ENCODE assay signal across 8 mouse cellular contexts in genomic region chr19:58454261-58455060, GRCm38 (mm10). TPM values are rescaled to one million over a fixed set of nuclear protein-coding genes. Genes with fewer than 3 reads are reported as not detected.
A peak's percentile ranks its signal among the peaks of the same experiment; 100 is the strongest.
DNase-seq lines count a peak whose midpoint lies in the region; ATAC-seq lines count a peak whose summit lies in the region.

No protein-coding gene starts in this region.

- peak overlapping the region; percentile 53 for H3K4me3 ChIP-seq in embryonic facial prominence, embryonic 13.5 days
- H3K4me3 ChIP-seq in kidney, embryonic 15.5 days (replicated peaks): peak overlapping the region; percentile 57
- peak overlapping the region; percentile 55 for H3K4me3 ChIP-seq in limb, embryonic 13.5 days
- peak overlapping the region; percentile 59 for H3K4me3 ChIP-seq in midbrain, embryonic 13.5 days (replicated peaks)
- peak overlapping the region; percentile 58 for H3K4me3 ChIP-seq in stomach, embryonic 15.5 days (replicated peaks)

- H3K27me3 ChIP-seq in embryonic facial prominence, embryonic 13.5 days: peaks cover 82% of the 10 kb centered on the region
- peaks cover 43% of the 10 kb centered on the region for H3K27me3 ChIP-seq in kidney, embryonic 15.5 days
- H3K27me3 ChIP-seq in limb, embryonic 13.5 days: peaks cover 74% of the 10 kb centered on the region
- peaks cover 38% of the 10 kb centered on the region for H3K27me3 ChIP-seq in midbrain, embryonic 13.5 days
- peaks cover 21% of the 10 kb centered on the region; the same call in 1 of the 2 replicates for H3K27me3 ChIP-seq in stomach, embryonic 15.5 days (replicated peaks)

- peaks cover 70% of the 10 kb centered on the region for H3K4me1 ChIP-seq in embryonic facial prominence, embryonic 13.5 days
- H3K4me1 ChIP-seq in kidney, embryonic 15.5 days: peaks cover 63% of the 10 kb centered on the region
- H3K4me1 ChIP-seq in limb, embryonic 13.5 days: peaks cover 64% of the 10 kb centered on the region
- peaks cover 65% of the 10 kb centered on the region for H3K4me1 ChIP-seq in midbrain, embryonic 13.5 days (replicated peaks)
- H3K4me1 ChIP-seq in stomach, embryonic 15.5 days: peaks cover 37% of the 10 kb centered on the region

- H3K27ac ChIP-seq in embryonic facial prominence, embryonic 13.5 days: no peak overlapping the region
- H3K27ac ChIP-seq in kidney, embryonic 15.5 days: peak overlapping the region; percentile 82
- H3K27ac ChIP-seq in limb, embryonic 13.5 days: no peak overlapping the region
- H3K27ac ChIP-seq in midbrain, embryonic 13.5 days: peak overlapping the region; percentile 83
- peak overlapping the region; percentile 78 for H3K27ac ChIP-seq in stomach, embryonic 15.5 days

- H3K4me2 ChIP-seq in embryonic facial prominence, embryonic 13.5 days: peak overlapping the region; percentile 95
- H3K4me2 ChIP-seq in kidney, embryonic 15.5 days: peak overlapping the region; percentile 98
- H3K4me2 ChIP-seq in limb, embryonic 13.5 days (replicated peaks): peak overlapping the region; percentile 99
- peak overlapping the region; percentile 90 for H3K4me2 ChIP-seq in midbrain, embryonic 13.5 days (replicated peaks)
- H3K4me2 ChIP-seq in stomach, embryonic 15.5 days: peak overlapping the region; percentile 99

- peak; percentile 13 to 15 for DNase-seq in cerebellum, postnatal 25 days
- DNase-seq in cerebellum, adult 8-10 months: no peak
- DNase-seq in heart, adult 9 months (ENCODE audit: low spot score in 2 of 2): peak; percentile 28 to 36

- H3K9me3 ChIP-seq in embryonic facial prominence, embryonic 13.5 days: no peaks in the 10 kb centered on the region
- H3K9me3 ChIP-seq in kidney, embryonic 15.5 days (replicated peaks): no peaks in the 10 kb centered on the region
- no peaks in the 10 kb centered on the region for H3K9me3 ChIP-seq in limb, embryonic 13.5 days
- H3K9me3 ChIP-seq in midbrain, embryonic 13.5 days: no peaks in the 10 kb centered on the region
- H3K9me3 ChIP-seq in stomach, embryonic 15.5 days: no peaks in the 10 kb centered on the region

- no peak for ATAC-seq in embryonic facial prominence, embryonic 13.5 days (ENCODE audit: insufficient number of reproducible peaks, insufficient read depth, low FRiP score, low TSS enrichment, low read depth)
- ATAC-seq in kidney, embryonic 15.5 days (replicated peaks; ENCODE audit: low FRiP score): peak; percentile 46; the same call in 1 of the 2 replicates
- ATAC-seq in limb, embryonic 13.5 days (ENCODE audit: low FRiP score, low read depth): no peak
- ATAC-seq in midbrain, embryonic 13.5 days: peak; percentile 29
- 0 out of 2 replicates have a peak, but pooled peaks have one; percentile 20 for ATAC-seq in stomach, embryonic 15.5 days (ENCODE audit: insufficient read depth, low FRiP score, low read depth)

- no peaks in the 10 kb centered on the region for H3K36me3 ChIP-seq in embryonic facial prominence, embryonic 13.5 days
- H3K36me3 ChIP-seq in kidney, embryonic 15.5 days: no peaks in the 10 kb centered on the region
- no peaks in the 10 kb centered on the region for H3K36me3 ChIP-seq in limb, embryonic 13.5 days
- no peaks in the 10 kb centered on the region for H3K36me3 ChIP-seq in midbrain, embryonic 13.5 days
- H3K36me3 ChIP-seq in stomach, embryonic 15.5 days: no peaks in the 10 kb centered on the region

- peak overlapping the region; percentile 65 for H3K9ac ChIP-seq in embryonic facial prominence, embryonic 13.5 days
- H3K9ac ChIP-seq in kidney, embryonic 15.5 days: peak overlapping the region; percentile 59
- peak overlapping the region; percentile 63 for H3K9ac ChIP-seq in limb, embryonic 13.5 days
- peak overlapping the region; percentile 73 for H3K9ac ChIP-seq in midbrain, embryonic 13.5 days (replicated peaks)
- H3K9ac ChIP-seq in stomach, embryonic 15.5 days: peak overlapping the region; percentile 50

- under 1% methylated on average over 61 of the region's 61 CpGs for WGBS in embryonic facial prominence, embryonic 13.5 days
- WGBS in kidney, embryonic 15.5 days: under 1% methylated on average over 61 of the region's 61 CpGs
- under 1% methylated on average over 60 of the region's 61 CpGs for WGBS in limb, embryonic 13.5 days
- WGBS in midbrain, embryonic 13.5 days: under 1% methylated on average over 61 of the region's 61 CpGs
- under 1% methylated on average over 59 of the region's 61 CpGs for WGBS in stomach, embryonic 15.5 days

RNA-seq across cellular contexts. Expression of gene Gfra1, which starts 1.2 kb away (rescaled TPM):
- polyA plus RNA-seq in embryonic facial prominence, embryonic 13.5 days (2015; fragmentation: Nextera tagmentation; extraction: Ambion mirVana): 22.9 and 24.0 TPM in 2 replicates
- polyA plus RNA-seq in kidney, embryonic 15.5 days (2015; fragmentation: Nextera tagmentation; extraction: Ambion mirVana): 65.3 and 67.8 TPM in 2 replicates
- polyA plus RNA-seq in limb, embryonic 13.5 days (2015; fragmentation: Nextera tagmentation; extraction: Ambion mirVana): 23.2 and 25.4 TPM in 2 replicates
- polyA plus RNA-seq in midbrain, embryonic 13.5 days (2015; fragmentation: Nextera tagmentation; extraction: Ambion mirVana): 42.5 and 47.9 TPM in 2 replicates
- polyA plus RNA-seq in stomach, embryonic 15.5 days (2015; fragmentation: Nextera tagmentation; extraction: Ambion mirVana): 33.0 and 40.4 TPM in 2 replicates

RNA-seq across cellular contexts. Expression of gene Ccdc172, which starts 57.3 kb away (rescaled TPM):
- not detected in 2 replicates for polyA plus RNA-seq in embryonic facial prominence, embryonic 13.5 days (2015; fragmentation: Nextera tagmentation; extraction: Ambion mirVana)
- not detected in 2 replicates for polyA plus RNA-seq in kidney, embryonic 15.5 days (2015; fragmentation: Nextera tagmentation; extraction: Ambion mirVana)
- polyA plus RNA-seq in limb, embryonic 13.5 days (2015; fragmentation: Nextera tagmentation; extraction: Ambion mirVana): not detected in 2 replicates
- polyA plus RNA-seq in midbrain, embryonic 13.5 days (2015; fragmentation: Nextera tagmentation; extraction: Ambion mirVana): not detected in 2 replicates
- not detected in 2 replicates for polyA plus RNA-seq in stomach, embryonic 15.5 days (2015; fragmentation: Nextera tagmentation; extraction: Ambion mirVana)

Comparison
In these comparisons a context has a peak if more than half of its experiments do, and no peak if none do; other contexts are left out.
1. ATAC-seq: peak in kidney, embryonic 15.5 days (single experiment), midbrain, embryonic 13.5 days (single experiment) and stomach, embryonic 15.5 days (single experiment); none in embryonic facial prominence, embryonic 13.5 days (single experiment) and limb, embryonic 13.5 days (single experiment).
2. H3K27ac ChIP-seq: peak in kidney, embryonic 15.5 days (single experiment), midbrain, embryonic 13.5 days (single experiment) and stomach, embryonic 15.5 days (single experiment); none in embryonic facial prominence, embryonic 13.5 days (single experiment) and limb, embryonic 13.5 days (single experiment).
3. Peak in every context shown above with its lines, with median percentiles within 50 percentile points of each other: H3K4me2 ChIP-seq, H3K4me3 ChIP-seq and H3K9ac ChIP-seq.